In the genomic region with DNA sequence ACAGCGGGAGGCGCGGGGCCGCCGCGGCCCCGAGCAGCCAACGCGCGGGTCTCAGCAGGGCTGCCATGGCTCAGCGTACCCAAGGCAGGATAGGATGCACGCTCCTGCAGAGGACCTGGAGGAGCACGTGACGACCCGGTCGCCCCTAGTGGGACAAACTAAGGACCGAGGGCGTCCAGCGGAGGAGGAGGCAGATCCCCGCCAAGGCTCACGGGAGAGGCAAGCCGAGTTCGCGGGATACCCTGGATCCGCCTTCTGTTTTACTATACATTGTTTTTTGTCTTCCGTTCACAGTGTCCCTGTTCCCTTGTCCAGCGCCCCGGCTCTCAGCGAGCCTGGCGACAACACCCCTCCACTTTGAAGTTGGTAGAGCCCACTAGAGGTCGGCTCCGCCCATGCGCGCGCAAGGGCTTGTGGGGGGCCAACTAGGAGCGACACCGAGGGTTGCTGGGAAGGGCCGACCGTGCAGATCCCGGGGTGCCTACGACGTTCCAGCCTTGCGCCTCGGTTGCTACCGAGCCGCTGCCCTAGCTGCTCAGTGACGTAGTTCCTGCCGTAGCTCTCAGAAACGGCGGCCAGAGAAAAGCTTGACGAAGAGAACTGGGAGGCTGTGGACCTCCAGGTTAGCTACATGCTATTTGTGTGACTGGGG, we compare ENCODE assay signal across 7 mouse cellular contexts. TPM values are rescaled to one million over a fixed set of nuclear protein-coding genes. Genes with fewer than 3 reads are reported as not detected.
DNase-seq lines count a peak whose midpoint lies in the region; ATAC-seq lines count a peak whose summit lies in the region.

Gene Lrpprc, minus strand, starts transcription at position 343 of the 652 bp plus-strand sequence.

- peak; percentile 95 for DNase-seq in adrenal gland, adult 2 months
- DNase-seq in embryo, embryonic 11.5 days (ENCODE audit: low read depth, low spot score): peak; percentile 89
- peak; percentile 92 for DNase-seq in gastrocnemius, postnatal 36 days
- DNase-seq in left cerebral cortex, postnatal 25 days (ENCODE audit: low spot score in 2 of 2): peak; percentile 95 to 96
- peak; percentile 96 for DNase-seq in midbrain, embryonic 10.5 days (ENCODE audit: low spot score)
- DNase-seq in right cerebral cortex, postnatal 4 days: peak; percentile 92

- 0 out of 2 replicates have a peak, but pooled peaks cover 13% of the 10 kb centered on the region for H3K4me1 ChIP-seq in intestine, embryonic 15.5 days (replicated peaks)
- peaks cover 26% of the 10 kb centered on the region for H3K4me1 ChIP-seq in midbrain, embryonic 10.5 days

- no peaks in the 10 kb centered on the region for H3K9me3 ChIP-seq in intestine, embryonic 15.5 days
- H3K9me3 ChIP-seq in midbrain, embryonic 10.5 days (replicated peaks): no peaks in the 10 kb centered on the region

- no peaks in the 10 kb centered on the region for H3K27me3 ChIP-seq in intestine, embryonic 15.5 days (replicated peaks)
- H3K27me3 ChIP-seq in midbrain, embryonic 10.5 days (ENCODE audit: low read depth, poor library complexity, severe bottlenecking): no peaks in the 10 kb centered on the region

- intact Hi-C loops in gastrocnemius, postnatal 36 days (cut with DNase I): loop anchor here (5.0 kb wide), 1 partner anchor 302 kb away; the partner anchor contains the start of genes Camkmt and Prepl
- intact Hi-C loops in left cerebral cortex, postnatal 25 days (cut with DNase I): loop anchor here (2.0 to 5.0 kb wide), 2 partner anchors 87 to 300 kb away; partner anchors contain the start of genes Camkmt and Prepl

- no peaks in the 10 kb centered on the region for H3K36me3 ChIP-seq in intestine, embryonic 15.5 days
- H3K36me3 ChIP-seq in midbrain, embryonic 10.5 days: peaks cover 15% of the 10 kb centered on the region

- 0% methylated on average over 51 of the region's 51 CpGs for WGBS in intestine, embryonic 15.5 days
- under 1% methylated on average over 51 of the region's 51 CpGs for WGBS in midbrain, embryonic 10.5 days

- H3K27ac ChIP-seq in intestine, embryonic 15.5 days: peak within 1 kb of the TSS; percentile 73
- peak within 1 kb of the TSS; percentile 98 for H3K27ac ChIP-seq in midbrain, embryonic 10.5 days (replicated peaks)

- H3K9ac ChIP-seq in intestine, embryonic 15.5 days: peak within 1 kb of the TSS; percentile 84

- ATAC-seq in intestine, embryonic 15.5 days: peak; percentile 99

- peak within 1 kb of the TSS; percentile 86 for H3K4me3 ChIP-seq in intestine, embryonic 15.5 days (replicated peaks)
- peak within 1 kb of the TSS; percentile 99 for H3K4me3 ChIP-seq in midbrain, embryonic 10.5 days

- peak within 1 kb of the TSS; percentile 74 for H3K4me2 ChIP-seq in intestine, embryonic 15.5 days (replicated peaks)

RNA-seq across cellular contexts. Expression of gene Lrpprc, which starts in this region (rescaled TPM):
- 10 to 100 TPM; 67.1 to 72.5 TPM for total RNA-seq in adrenal gland, adult 2 months (2021)
- 19.9 and 21.6 TPM in 2 replicates for polyA plus RNA-seq in adrenal gland, adult 2 months (2012; rRNA removed)
- total RNA-seq in gastrocnemius, postnatal 36 days (2021): 10 to 100 TPM; 64.4 to 68.6 TPM
- polyA plus RNA-seq in intestine, embryonic 15.5 days (2015; fragmentation: Nextera tagmentation; extraction: Ambion mirVana): 56.7 and 57.0 TPM in 2 replicates
- 10 to 100 TPM; 60.1 TPM for total RNA-seq in left cerebral cortex, postnatal 25 days (2021)
- 49.4 and 50.4 TPM in 2 replicates for polyA plus RNA-seq in midbrain, embryonic 10.5 days (2016; fragmentation: Nextera tagmentation; extraction: Ambion mirVana)

Comparison
In these comparisons a context has a peak if more than half of its experiments do, and no peak if none do; other contexts are left out.
1. Peak in every context shown above with its lines: DNase-seq, ATAC-seq, H3K4me3 ChIP-seq and H3K27ac ChIP-seq.